Mouse (Mus musculus) E14TG2a.4 (cell line): ENCODE data around the gene Arv1.

ENCODE experiments used
- CTCF ChIP-seq: conservative IDR thresholded peaks from 2 replicates; pipeline ENCODE4 v1.5.1; 2014; ENCODE audit warnings: low read length
- NANOG ChIP-seq: IDR thresholded peaks from 2 replicates; pipeline ENCODE4 v1.6.1; 2014; ENCODE audit warnings: borderline replicate concordance, low read length, mixed read lengths
- POU5F1 ChIP-seq: IDR thresholded peaks from 2 replicates; pipeline ENCODE4 v1.6.1; 2014; ENCODE audit warnings: low read length, borderline replicate concordance

GRCm38 (mm10) chr8:124763061-124763460 is 41.1 kb downstream of the Arv1 start:
- no peak for TF ChIP-seq CTCF
- no peak for TF ChIP-seq POU5F1
- no peak for TF ChIP-seq NANOG
